Mouse (Mus musculus) mouse trophoblast stem cell (cell line): ENCODE data around the gene Acot2.
"Not testable (repeated sequence)": the region's sequence is repeated elsewhere in the genome, so short reads cannot be mapped to it uniquely, and the experiment has no call there.

Experiments
- in situ Hi-C, 2 experiments: fragments of 300-500 bp; cut with MseI, MboI; formaldehyde crosslinking; loops; 2 replicates in 1 of 2; 3 replicates in 1 of 2; pipeline ENCODE4 v1.15.1; 2025

The Acot2 gene

GRCm38 (mm10) chr12:83998341-83999107, 10.9 kb downstream of the Acot2 start:
- in situ Hi-C loops, result no loop called here

GRCm38 (mm10) chr12:83999237-83999636, 11.6 kb downstream of the Acot2 start:
- in situ Hi-C loops, result not testable (repeated sequence)

GRCm38 (mm10) chr12:84000418-84000817, 12.8 kb downstream of the Acot2 start:
- in situ Hi-C loops, result no loop called here

- in situ Hi-C loops, result no loop called here
Measured at GRCm38 (mm10) chr12:84003866-84004265, 16.2 kb downstream of the Acot2 start.

DNA sequence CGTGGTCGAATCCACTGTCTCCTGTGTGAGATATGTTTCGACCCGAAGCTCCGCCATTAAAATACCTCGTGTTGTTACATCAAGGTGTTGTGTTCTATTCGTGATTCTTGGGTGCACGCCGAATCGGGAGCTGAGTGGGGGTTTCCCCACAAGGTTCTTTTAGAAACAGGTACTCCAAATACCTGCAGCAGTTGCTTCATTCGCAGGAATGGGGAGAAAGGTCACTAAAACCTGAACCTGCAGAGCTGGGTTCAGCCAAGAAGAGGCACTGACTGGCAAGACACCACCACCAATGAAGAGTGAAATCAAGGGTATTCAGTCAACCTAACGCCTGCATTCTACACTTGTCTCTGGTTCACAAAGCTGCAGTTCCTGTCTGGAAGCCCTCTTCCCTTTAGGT, 20.6 kb downstream of the Acot2 start:
- in situ Hi-C loops, result no loop called here

DNA sequence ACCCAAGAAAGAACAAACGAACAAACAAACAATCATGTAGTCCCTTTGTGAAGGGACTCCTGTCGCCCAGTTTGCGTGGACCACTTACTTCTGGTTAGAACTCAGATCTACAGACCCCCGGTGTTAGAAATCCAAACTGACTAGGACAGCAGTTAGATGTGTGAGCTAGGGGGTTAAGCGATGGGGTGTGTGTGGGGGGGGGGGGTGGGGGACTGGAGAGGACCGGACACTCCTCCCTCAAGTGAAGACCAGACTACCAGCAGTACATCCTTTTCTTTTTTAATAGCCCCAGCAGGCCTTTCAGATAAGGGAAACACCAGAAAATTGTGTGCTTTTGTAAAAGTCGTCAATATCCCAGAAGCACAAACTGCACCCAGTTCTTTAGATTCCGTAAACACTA, 21.1 kb downstream of the Acot2 start:
- in situ Hi-C loops, result no loop called here

DNA sequence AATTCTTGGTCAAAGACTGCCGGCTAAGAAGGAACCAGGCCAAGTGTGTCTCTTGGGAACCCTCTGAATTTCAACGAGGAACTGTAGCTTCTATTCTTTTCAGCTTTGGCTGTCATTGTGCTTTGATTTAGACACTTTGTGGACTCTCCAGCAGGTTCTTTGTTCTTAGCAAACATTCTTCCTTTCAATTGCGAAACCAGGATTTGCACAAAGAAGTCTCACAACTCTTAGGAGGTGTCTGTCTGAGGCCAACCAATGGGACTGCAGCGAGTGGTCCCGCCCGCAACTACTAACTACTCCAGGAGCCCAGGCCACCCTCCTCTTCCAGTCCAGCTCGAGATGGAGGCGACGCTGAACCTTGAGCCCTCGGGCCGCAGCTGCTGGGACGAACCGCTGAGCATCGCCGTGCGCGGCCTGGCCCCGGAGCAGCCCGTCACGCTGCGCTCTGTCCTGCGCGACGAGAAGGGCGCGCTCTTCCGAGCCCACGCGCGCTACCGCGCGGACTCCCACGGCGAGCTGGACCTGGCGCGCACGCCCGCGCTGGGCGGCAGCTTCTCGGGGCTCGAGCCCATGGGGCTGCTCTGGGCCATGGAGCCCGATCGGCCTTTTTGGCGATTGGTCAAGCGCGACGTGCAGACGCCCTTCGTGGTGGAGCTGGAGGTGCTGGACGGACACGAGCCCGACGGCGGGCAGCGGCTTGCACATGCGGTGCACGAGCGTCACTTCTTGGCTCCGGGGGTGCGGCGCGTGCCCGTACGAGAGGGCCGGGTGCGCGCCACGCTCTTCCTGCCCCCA, 21.7 kb downstream of the Acot2 start, which contains the start of gene Acot1:
TSS of gene Acot1 (plus strand) at position 320 of the 795 bp plus-strand sequence.
- in situ Hi-C loops, result not testable (repeated sequence)

- in situ Hi-C loops, result no loop called here
Measured at GRCm38 (mm10) chr12:84010201-84010600, 22.5 kb downstream of the Acot2 start.

DNA sequence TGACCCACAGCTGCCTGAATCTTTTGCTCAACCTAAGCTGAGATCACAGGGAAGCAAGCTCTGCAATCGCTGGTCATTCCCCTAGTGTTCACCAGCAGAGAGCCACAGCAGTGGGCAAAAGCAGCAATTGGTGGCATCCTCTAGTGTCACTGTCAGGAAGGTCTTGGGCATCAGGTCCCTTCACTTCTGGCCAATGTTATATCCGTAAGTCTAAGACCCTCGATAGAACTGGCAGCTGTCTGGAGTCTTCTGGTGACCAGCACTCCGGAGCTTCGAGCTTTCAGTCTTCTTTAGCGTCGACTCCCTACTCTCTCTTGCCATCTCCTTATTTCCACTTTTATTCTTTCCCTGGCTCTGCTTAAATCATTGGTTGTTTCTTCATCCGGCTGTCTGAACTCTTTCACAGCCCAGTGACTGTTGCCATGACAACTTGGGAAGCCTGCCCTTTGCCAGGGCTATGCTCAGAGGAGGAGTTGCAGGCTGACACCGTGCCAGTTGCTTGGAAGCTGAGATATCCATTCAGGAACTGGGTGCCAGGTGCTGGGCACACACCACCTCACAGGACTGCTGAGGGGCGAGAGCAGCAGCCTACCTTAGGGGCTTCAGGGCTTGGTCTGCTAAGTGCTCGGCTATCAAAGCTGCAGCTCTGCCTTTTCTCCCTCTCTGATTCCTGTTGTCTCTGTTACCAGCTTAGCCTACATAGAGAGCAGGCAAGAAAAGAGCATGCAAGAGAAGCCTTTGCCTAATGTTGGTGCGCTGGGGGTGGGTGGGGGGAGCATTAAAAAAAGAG, 23.8 kb downstream of the Acot2 start:
- in situ Hi-C loops, result no loop called here

- in situ Hi-C loops, result no loop called here
Measured at GRCm38 (mm10) chr12:84013130-84013529, 25.5 kb downstream of the Acot2 start.

GRCm38 (mm10) chr12:84013701-84014100, 26.0 kb downstream of the Acot2 start:
- in situ Hi-C loops, result no loop called here

- in situ Hi-C loops, result not testable (repeated sequence)
Measured at GRCm38 (mm10) chr12:84020528-84020927, 32.9 kb downstream of the Acot2 start.

- in situ Hi-C loops, result not testable (repeated sequence)
Measured at GRCm38 (mm10) chr12:84022266-84022665, 34.6 kb downstream of the Acot2 start.

DNA sequence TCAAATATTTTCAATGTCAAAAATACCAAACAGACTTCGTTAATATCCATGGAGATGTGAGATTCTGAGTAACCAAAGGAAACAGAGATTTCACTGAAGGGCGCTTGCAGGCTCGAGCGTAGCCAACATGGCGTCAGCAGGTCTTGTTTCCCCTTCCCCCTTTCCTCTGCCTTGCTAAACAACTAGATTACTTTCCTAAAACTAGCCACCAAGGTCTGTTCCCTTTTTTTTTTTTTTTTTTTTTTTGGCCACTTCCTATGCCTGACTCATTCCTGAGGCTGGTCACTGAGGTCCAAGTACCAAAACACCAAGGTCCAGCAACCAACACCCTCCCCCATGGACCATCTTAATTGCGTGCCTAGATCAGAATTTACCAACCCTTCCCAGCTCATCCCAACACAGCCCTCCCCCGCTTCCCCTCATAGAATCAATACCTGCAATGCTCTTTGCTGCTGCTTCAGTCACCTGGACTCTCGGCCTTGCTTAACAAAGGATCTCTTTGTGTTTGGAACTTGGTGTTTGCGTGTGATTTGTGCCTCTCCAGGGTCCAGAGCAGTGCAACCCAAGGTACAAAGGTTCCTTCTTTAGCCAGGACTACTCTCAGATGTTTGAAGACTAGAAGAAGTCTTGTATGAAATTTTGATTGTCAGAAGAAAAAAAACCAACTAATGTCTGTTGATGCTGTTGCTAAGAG, 35.5 kb downstream of the Acot2 start:
- in situ Hi-C loops, result no loop called here

DNA sequence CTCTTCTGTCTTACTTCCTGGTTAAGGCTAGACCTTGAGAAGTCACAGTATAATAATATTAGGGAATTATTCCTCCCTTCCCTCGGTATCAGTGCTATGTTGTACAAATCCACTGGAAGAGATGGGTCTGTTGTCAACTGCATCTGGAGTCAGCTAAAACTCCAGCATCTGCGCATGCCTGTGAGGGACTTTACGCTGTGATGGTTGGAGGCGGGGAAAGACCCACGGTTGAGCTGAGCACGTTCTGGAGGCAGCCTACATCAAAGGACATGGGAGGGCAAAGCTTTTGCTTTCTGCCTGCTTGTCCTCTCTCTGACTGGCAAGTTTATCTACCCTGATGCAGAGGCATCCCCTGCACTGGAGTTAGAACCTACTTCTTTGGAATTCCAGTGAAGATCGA, 38.2 kb downstream of the Acot2 start:
- in situ Hi-C loops, result no loop called here

DNA sequence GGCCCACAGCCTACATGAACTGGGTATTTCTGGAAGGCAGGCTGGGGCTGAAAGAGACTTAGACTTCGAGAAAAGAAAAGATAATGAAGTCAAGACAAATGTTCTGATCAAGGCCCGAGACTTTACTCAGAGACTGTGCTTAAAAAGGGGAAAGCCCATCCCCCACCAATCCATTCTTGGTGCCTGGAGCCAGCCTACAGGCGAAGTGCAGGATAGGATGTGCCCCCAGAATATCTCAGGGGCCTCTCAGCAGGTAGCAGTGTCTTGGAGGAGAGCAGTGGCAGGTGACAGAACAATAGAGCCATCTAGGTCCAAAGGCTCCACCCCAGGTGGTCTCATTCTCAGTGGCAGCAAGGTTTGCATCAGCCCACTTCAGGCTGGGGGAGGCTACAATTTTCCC, 40.7 kb downstream of the Acot2 start:
- in situ Hi-C loops, result not testable (repeated sequence)

DNA sequence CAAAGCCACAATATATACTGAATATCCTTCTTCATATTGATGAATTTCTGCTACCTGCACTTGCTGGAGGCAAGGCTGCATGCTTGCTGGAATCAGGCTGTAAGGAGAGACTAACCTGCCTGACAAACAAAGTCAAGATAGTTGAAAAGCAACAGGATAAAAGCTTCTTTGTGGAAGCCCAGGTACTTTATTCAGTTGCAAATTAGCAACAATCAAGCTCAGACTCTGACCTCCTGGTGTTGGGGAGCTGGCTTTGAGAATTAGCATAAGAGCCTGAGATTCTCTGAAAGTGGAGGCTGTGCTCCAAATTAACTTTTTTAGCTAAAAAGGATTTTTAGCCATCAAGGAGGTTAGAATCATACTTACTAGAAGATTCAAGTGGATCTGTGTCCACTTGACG, 41.4 kb downstream of the Acot2 start:
- in situ Hi-C loops, result not testable (repeated sequence)

- in situ Hi-C loops, result no loop called here
Measured at GRCm38 (mm10) chr12:84030659-84031332, 43.1 kb downstream of the Acot2 start.

DNA sequence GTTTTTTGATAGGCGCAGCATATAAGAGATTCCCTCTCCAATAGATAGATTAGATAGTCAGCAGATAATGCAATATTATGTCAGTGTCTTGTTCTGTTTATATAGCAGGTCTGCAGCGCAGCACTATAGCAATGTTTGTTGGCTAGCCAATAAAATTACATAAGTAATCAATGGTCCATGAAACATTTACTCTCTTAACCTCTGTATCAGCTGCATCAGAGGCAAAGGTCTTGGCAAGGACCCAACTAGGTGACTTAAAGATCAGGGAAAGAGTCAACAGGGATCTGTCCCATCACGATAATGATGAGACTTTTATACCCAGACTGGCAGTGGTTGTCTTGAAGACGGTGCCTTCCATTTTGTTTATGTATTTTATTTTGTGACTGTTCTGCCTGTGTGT, 45.2 kb downstream of the Acot2 start:
- in situ Hi-C loops, result no loop called here

DNA sequence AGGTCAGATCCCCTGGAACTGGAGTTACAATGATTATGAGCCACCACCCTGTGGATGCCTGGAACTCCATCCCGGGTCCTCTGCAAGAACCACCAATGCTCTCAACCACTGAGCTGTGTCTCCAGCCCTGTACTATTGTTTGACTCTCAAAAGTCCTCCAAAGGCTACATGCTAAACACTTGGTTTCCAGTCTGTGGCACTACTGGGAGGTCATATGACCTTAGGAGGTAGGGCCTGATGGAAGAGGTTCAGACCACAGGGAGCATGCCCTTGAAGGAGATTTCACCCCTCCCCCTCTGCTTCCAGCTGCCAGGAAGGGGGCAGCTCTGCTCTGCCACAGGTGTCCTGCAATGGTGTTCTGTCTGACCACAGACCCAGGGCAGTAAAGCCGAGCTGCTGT, 45.6 kb downstream of the Acot2 start:
- in situ Hi-C loops, result not testable (repeated sequence)

- in situ Hi-C loops, result no loop called here
Measured at GRCm38 (mm10) chr12:84034108-84034507, 46.4 kb downstream of the Acot2 start.
